Mouse (Mus musculus): ENCODE data around the gene Kmt2b. TPM values are rescaled to one million over a fixed set of nuclear protein-coding genes. Genes with fewer than 3 reads are reported as not detected.

The Kmt2b gene
- total and polyA plus RNA-seq, 2 experiments from 2014 or later, result 8.3 to 39.5 TPM

GRCm38 (mm10) chr7:30549880-30550279, 38.6 kb downstream of the Kmt2b start:
- peaks cover 10% of the 10 kb centered on the region for H3K36me3 ChIP-seq (ENCODE audit: insufficient read depth, low read length)
- H3K4me1 ChIP-seq (ENCODE audit: insufficient read depth, low read length), result peaks cover 9% of the 10 kb centered on the region; the same call in 1 of the 2 replicates
- no peak overlapping the region for H3K27ac ChIP-seq (ENCODE audit: low read depth, low read length)
- no peak overlapping the region for H3K9ac ChIP-seq (replicated peaks; ENCODE audit: low read length, poor library complexity, severe bottlenecking)
- TF ChIP-seq CTCF (IDR thresholded peaks at IDR 0.05), result no peak
- H3K9me3 ChIP-seq (ENCODE audit: low read length), result no peaks in the 10 kb centered on the region
- H3K4me2 ChIP-seq (ENCODE audit: low read depth, low read length, poor library complexity, severe bottlenecking), result no peak overlapping the region
- WGBS, result 93% methylated on average over 2 of the region's 2 CpGs
- H3K4me3 ChIP-seq (ENCODE audit: low read depth, low read length), result no peak overlapping the region
- no peaks in the 10 kb centered on the region for H3K27me3 ChIP-seq (ENCODE audit: insufficient read depth, low read length)
- DNase-seq (ENCODE audit: low spot score) (no peak), ATAC-seq (ENCODE audit: low FRiP score) (no peak)

- DNase-seq (ENCODE audit: low spot score), result no peak
- Histone ChIP-seq H3K36me3 (ENCODE audit: insufficient read depth, low read length) (peaks cover 14% of the 10 kb centered on the region), H3K9ac (replicated peaks; ENCODE audit: low read length, poor library complexity, severe bottlenecking) (no peak overlapping the region), H3K27me3 (ENCODE audit: insufficient read depth, low read length) (no peaks in the 10 kb centered on the region), H3K4me3 (ENCODE audit: low read depth, low read length) (no peak overlapping the region), H3K9me3 (ENCODE audit: low read length) (no peaks in the 10 kb centered on the region), H3K4me1 (ENCODE audit: insufficient read depth, low read length) (no peaks in the 10 kb centered on the region), H3K27ac (ENCODE audit: low read depth, low read length) (no peak overlapping the region), H3K4me2 (ENCODE audit: low read depth, low read length, poor library complexity, severe bottlenecking) (no peak overlapping the region)
- WGBS, result 89% methylated on average over 2 of the region's 2 CpGs
- no peak for ATAC-seq (ENCODE audit: low FRiP score)
- TF ChIP-seq CTCF (IDR thresholded peaks at IDR 0.05), result no peak
Measured at GRCm38 (mm10) chr7:30544327-30544726, 44.2 kb downstream of the Kmt2b start.

DNA sequence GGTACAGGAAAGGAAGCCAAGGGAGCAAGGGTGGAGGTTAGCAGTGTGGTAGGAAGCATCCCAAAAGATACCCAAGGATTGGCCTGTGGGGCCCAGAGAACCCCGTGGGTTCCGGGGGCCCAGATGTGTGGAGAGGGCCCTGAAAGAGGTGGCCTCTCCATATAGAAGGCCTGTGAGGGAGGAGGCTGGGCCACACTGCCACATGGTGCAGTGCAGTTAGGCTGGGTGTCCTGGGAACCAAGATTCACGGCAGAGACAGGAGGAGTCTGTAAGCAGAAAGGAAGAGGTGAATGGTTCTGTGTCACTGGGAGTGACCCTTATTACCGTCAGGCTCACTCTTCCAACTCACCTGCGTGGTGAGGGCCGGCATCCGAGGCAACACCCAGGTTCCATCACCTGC, 48.0 kb downstream of the Kmt2b start:
- Histone ChIP-seq H3K4me1 (ENCODE audit: insufficient read depth, low read length) (no peaks in the 10 kb centered on the region), H3K9ac (replicated peaks; ENCODE audit: low read length, poor library complexity, severe bottlenecking) (0 out of 2 replicates have a peak overlapping the region, but pooled peaks have one; percentile 13), H3K27me3 (ENCODE audit: insufficient read depth, low read length) (no peaks in the 10 kb centered on the region), H3K4me2 (ENCODE audit: low read depth, low read length, poor library complexity, severe bottlenecking) (no peak overlapping the region), H3K27ac (ENCODE audit: low read depth, low read length) (no peak overlapping the region), H3K36me3 (ENCODE audit: insufficient read depth, low read length) (peaks cover 12% of the 10 kb centered on the region; the same call in 1 of the 2 replicates), H3K9me3 (ENCODE audit: low read length) (no peaks in the 10 kb centered on the region), H3K4me3 (ENCODE audit: low read depth, low read length) (no peak overlapping the region)
- TF ChIP-seq CTCF (IDR thresholded peaks at IDR 0.05), result no peak
- no peak for ATAC-seq (ENCODE audit: low FRiP score)
- WGBS, result 94% methylated on average over 7 of the region's 7 CpGs
- no peak for DNase-seq (ENCODE audit: low spot score)

- Histone ChIP-seq H3K9me3 (ENCODE audit: low read length) (no peaks in the 10 kb centered on the region), H3K4me1 (ENCODE audit: insufficient read depth, low read length) (peaks cover 14% of the 10 kb centered on the region), H3K36me3 (ENCODE audit: insufficient read depth, low read length) (peaks cover 25% of the 10 kb centered on the region), H3K9ac (replicated peaks; ENCODE audit: low read length, poor library complexity, severe bottlenecking) (peak within 1 kb of the TSS; percentile 95), H3K27me3 (ENCODE audit: insufficient read depth, low read length) (no peaks in the 10 kb centered on the region), H3K27ac (ENCODE audit: low read depth, low read length) (peak within 1 kb of the TSS; percentile 89), H3K4me2 (ENCODE audit: low read depth, low read length, poor library complexity, severe bottlenecking) (peak within 1 kb of the TSS; percentile 68), H3K4me3 (ENCODE audit: low read depth, low read length) (peak within 1 kb of the TSS; percentile 81)
- WGBS, result 1% methylated on average over 38 of the region's 84 CpGs
- peak; percentile 100 for DNase-seq (ENCODE audit: low spot score)
- no peak for TF ChIP-seq CTCF (IDR thresholded peaks at IDR 0.05)
- ATAC-seq (ENCODE audit: low FRiP score), result peak; percentile 91
Measured at GRCm38 (mm10) chr7:30534633-30535577, 53.6 kb downstream of the Kmt2b start, which contains the start of gene Arhgap33. Gene Arhgap33, minus strand, starts transcription at chr7:30535060.

DNA sequence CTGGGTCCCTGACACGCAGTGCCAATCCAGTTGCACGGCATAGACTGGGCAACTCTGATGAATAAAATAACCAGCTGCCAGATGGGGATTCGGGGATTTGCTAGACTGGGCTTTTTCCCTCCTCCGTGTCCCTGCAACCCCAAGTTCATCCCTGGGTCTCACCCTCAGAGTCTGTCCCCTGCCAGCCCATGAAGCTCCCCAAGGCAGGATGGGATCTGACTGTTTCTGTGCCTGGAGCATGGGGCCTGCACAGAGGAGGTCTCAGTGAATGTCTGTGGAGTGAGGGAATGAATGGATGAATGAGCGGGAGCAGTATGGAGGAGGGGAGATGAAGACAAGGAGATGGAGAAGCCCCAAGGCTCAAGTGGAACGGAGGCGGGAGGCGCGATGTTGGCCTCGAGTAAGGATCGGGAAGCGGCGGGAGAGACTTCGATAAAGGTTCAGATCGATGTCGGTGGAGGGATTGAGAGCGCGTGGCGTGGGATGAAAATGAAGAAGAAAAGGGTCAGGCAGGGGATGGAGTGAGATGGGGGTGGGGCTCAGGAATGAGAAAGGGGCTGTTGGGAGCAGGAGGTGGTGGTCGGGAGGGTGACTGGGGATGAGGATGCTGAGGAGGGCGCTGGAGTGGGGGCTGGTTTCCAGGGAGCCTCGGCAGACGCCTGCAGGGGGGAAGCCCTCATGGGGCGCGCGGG, 54.4 kb downstream of the Kmt2b start:
- under 1% methylated on average over 24 of the region's 26 CpGs for WGBS
- DNase-seq (ENCODE audit: low spot score), result peak; percentile 51

More for the DNA sequence above, 54.4 kb downstream of the Kmt2b start:
- TF ChIP-seq CTCF (IDR thresholded peaks at IDR 0.05), result no peak
- H3K4me1 ChIP-seq (ENCODE audit: insufficient read depth, low read length), result peaks cover 14% of the 10 kb centered on the region
- H3K4me2 ChIP-seq (ENCODE audit: low read depth, low read length, poor library complexity, severe bottlenecking), result peak overlapping the region; percentile 68
- H3K27ac ChIP-seq (ENCODE audit: low read depth, low read length), result peak overlapping the region; percentile 89
- no peaks in the 10 kb centered on the region for H3K27me3 ChIP-seq (ENCODE audit: insufficient read depth, low read length)
- H3K36me3 ChIP-seq (ENCODE audit: insufficient read depth, low read length), result peaks cover 29% of the 10 kb centered on the region
- peak; percentile 38 for ATAC-seq (ENCODE audit: low FRiP score)
- H3K9ac ChIP-seq (replicated peaks; ENCODE audit: low read length, poor library complexity, severe bottlenecking), result peak overlapping the region; percentile 95
- no peaks in the 10 kb centered on the region for H3K9me3 ChIP-seq (ENCODE audit: low read length)
- H3K4me3 ChIP-seq (ENCODE audit: low read depth, low read length), result peak overlapping the region; percentile 81

Data from midbrain, postnatal 0 days (tissue).